Mouse (Mus musculus): ENCODE data around the gene Banf2.

The Banf2 gene

DNA sequence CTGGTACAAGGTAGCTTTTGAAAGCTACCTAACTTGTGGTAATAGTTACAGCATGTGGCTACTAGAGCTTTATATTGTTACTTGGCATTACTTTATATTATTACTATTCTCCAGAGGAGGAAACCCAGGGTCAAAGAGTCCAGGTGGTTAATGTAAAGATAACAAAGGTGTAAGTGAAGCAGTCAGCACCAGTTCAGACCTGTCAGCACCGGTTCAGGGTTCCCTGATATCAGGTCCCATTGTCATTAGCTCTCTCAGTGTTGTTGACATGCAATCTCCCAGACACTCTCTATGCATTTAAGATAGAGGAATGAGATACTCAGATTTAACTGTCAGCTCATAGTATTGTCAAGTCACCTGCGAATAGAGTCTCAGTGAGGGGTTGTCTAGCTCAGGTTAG, 75.0 kb downstream of the Banf2 start:
- no peak for DNase-seq

DNA sequence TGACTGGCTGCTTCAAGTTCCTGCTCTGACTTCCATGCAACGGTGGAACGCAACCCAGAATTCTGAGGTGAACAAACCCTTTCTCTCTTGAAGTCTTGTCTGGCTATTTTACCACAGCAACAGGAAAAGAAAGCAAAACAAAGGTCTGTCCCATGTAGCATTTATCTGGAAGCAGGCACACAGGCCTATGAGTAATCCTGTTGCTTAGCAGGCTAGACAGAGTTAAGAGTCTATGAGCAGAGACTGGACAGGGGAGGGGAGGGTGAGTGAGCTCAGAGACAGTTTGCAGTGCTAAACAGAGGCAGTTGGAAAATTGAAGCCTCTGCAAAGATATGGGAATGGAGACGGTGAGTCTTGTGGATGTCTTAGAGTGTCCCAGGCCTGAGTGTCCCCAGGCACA, 75.5 kb downstream of the Banf2 start:
- DNase-seq = no peak

DNA sequence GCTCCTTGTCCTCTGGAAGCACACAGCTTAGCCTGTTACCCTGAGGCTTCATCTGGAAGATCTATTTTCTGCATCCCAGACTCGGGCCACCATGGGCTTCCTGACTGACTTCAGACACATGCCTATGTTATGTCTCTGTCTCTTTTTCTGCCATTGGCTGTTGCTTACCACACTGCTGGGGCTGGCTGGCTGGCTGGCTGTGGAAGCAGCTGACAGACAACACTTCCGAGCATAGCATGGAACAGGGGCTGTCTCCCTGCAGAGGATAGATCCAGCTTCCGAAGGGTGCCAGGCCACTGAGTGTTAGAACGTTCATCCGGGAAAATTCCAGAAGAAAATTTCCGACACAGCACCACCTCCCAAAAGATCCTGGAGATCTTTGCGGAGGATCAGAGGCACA, 79.1 kb downstream of the Banf2 start:
- DNase-seq = no peak

DNA sequence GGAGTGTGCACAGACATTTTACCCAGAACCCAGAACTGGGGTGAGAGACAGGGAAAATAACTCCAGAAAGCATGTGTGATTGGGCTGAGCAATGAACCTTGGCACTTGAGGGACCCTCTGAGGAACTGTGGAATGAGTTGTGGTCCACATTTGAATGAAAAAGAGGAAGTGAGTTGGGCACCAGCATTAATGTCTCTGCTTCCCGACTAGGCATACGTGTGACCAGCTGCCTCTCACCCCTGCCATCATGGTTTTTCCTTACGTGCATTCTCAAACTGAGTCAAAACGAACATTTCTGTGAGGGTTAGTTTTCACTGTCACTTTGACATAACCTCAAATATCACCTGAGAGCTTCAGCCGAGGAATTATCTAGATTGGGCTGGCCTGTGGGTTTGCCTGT, 79.8 kb downstream of the Banf2 start:
- no peak for DNase-seq

DNA sequence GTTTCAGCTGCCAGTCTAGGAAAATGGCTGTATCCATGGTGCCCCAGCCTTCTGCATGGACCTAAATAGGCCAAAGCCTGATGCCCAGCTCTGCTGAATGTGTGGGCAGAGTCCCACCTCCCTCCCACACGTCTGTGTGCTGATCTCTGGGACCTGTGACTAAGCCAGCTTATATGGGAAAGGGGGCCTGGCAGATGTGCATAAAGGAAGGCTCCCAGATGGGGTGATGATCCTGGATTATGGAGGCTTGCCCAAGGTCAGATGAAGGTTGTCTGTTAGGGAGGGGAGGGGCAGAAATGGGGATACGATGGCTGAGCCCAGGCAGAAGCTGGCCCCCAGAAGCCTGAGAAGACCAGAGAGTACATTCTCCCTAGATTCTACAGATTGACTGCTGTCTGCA, 85.2 kb downstream of the Banf2 start:
- DNase-seq = no peak

DNA sequence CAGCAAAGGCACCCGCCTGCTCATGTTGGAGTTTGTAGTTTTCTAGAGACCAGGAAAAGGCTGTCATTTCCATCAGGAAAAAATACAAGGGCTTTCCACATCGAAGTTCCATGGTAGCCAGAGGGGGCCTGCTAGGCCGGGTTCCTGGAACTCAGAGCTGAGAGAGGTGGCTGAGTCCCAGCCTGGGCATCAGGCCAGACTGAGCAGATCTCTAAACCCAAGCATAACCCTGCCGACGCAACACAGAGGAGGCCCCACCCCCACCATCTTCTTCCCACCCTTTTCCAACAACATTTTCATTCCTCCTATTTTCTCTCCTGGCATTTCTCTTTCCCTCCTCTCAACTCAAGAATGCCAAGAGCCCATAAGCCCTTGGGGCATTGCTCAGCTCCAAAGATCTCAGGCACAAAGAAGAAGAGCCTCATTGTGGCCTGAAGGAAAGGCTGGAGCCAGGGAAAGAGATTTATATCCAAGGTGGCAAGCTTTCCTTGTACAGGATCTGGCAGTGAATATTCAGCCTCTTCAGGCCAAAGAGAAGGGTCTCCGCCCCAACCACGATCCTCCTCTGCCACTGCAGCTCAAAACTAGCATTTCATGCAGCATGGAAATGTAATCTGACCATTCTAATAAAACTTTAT, 87.4 kb downstream of the Banf2 start:
- no peak for DNase-seq

DNA sequence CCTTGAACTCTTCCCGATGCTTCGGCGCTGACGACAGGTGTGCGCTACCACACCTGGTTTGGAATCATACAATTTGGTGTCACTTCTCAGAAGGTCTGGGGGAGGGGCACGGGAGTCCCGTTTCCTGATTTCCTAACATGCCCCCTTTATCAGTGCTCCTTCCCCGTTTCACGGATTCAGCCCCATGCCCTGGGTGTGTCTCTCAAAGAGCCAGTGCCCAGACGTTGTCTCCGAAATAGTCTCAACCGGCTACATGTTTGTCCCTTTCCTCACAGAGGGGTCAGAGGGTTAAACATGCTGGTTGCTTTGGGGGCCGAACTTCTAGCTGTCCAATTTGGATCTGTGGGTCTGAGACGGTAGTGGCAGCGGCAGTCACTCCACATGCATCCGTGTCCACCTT, 89.2 kb downstream of the Banf2 start:
- no peak for DNase-seq
